Mouse (Mus musculus) midbrain, embryonic 12.5 days (tissue): Measurements from ENCODE around the gene Lman2. TPM values are rescaled to one million over a fixed set of nuclear protein-coding genes. Genes with fewer than 3 reads are reported as not detected.

Experiments used
- ATAC-seq: fragments of 200-750 bp; cut with Nextera tagmentation; 2 replicates; pipeline ENCODE4 v1.8.0; 2017; ENCODE audit warnings: low read depth, moderate TSS enrichment, moderate library complexity; ENCODE audit not compliant: low FRiP score
- H3K27ac ChIP-seq: fragments of 300-500 bp; sonication (generic); replicated peaks from 2 replicates; pipeline ENCODE4 v1.5.1; 2016; ENCODE audit warnings: mild to moderate bottlenecking
- H3K27me3 ChIP-seq: fragments of 300-500 bp; sonication (generic); 2 replicates; pipeline ENCODE4 v1.6.1; 2016; ENCODE audit warnings: mild to moderate bottlenecking
- H3K36me3 ChIP-seq: fragments of 300-500 bp; sonication (generic); 2 replicates; pipeline ENCODE4 v1.6.1; 2016
- H3K4me1 ChIP-seq: fragments of 300-500 bp; sonication (generic); 2 replicates; pipeline ENCODE4 v1.6.1; 2016
- H3K4me2 ChIP-seq: fragments of 300-500 bp; sonication (generic); replicated peaks from 2 replicates; pipeline ENCODE4 v1.6.1; 2016; ENCODE audit warnings: mild to moderate bottlenecking, moderate library complexity
- H3K4me3 ChIP-seq: fragments of 300-500 bp; sonication (generic); 2 replicates; pipeline ENCODE4 v1.5.1; 2016; ENCODE audit warnings: mild to moderate bottlenecking
- H3K9ac ChIP-seq: fragments of 300-500 bp; sonication (generic); replicated peaks from 2 replicates; pipeline ENCODE4 v1.6.1; 2016; ENCODE audit warnings: mild to moderate bottlenecking, moderate library complexity
- H3K9me3 ChIP-seq: fragments of 300-500 bp; sonication (generic); 2 replicates; pipeline ENCODE4 v1.6.1; 2016; ENCODE audit warnings: mild to moderate bottlenecking
- WGBS: fragments of 180-500 bp; shearing (Covaris S2); methylation state at CpG from one replicate; pipeline ENCODE4 v1.1.7; 2016; 5-methylcytosine and 5-hydroxymethylcytosine counted together
- polyA plus RNA-seq: library from polyadenylated mRNA; unstranded; fragments of >200 nt; fragmentation: Nextera tagmentation; extraction: Ambion mirVana; gene quantifications from 2 replicates; pipeline ENCODE4 v1.2.1, GENCODE M21; 2016

Lman2 gene
- polyA plus RNA-seq, 1 experiment from 2014 or later, result 91.8 TPM

DNA sequence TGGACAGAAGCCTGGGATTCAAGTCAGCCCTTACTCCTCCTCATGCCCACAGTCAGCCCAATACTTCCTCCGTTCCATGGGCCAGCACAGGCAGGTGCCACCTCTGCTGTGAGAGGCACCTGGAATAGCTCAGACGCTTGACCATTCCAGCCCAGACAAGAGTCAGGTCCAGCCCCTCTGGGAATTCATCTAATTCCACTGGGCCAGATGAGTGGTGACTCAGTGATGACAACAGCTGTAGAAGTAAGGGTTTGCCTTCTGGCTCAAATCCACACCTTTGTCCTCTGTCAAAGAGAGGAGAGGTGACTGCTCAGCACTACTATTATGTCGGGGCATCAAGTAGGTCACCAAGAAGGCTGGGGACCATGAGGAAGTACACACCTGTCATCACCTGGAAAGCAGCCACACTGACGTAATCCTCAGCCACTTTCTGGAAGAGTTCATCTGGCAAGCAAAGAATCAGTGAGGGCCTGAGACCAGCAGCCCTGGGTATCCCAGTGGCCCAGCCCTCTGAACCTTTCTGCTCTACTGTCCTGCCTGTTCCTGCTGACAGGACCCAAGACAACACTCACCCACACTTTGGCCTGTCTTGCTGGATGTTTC, 42.6 kb downstream of the Lman2 start, which contains the start of gene Prelid1:
Prelid1 (plus strand) TSS at position 570 of the 603 bp plus-strand sequence.
- peak within 1 kb of the TSS; percentile 86 for H3K4me2 ChIP-seq
- peaks cover 34% of the 10 kb centered on the region for H3K4me1 ChIP-seq
- no peak for ATAC-seq
- 83% methylated on average over 4 of the region's 4 CpGs for WGBS
- H3K9ac ChIP-seq, result peak within 1 kb of the TSS; percentile 93
- H3K36me3 ChIP-seq, result peaks cover 69% of the 10 kb centered on the region
- peak within 1 kb of the TSS; percentile 92 for H3K4me3 ChIP-seq
- H3K27ac ChIP-seq, result no peak within 1 kb of the TSS
- no peaks in the 10 kb centered on the region for H3K27me3 ChIP-seq
- H3K9me3 ChIP-seq, result no peaks in the 10 kb centered on the region

GRCm38 (mm10) chr13:55318351-55318750, 44.2 kb downstream of the Lman2 start:
- ATAC-seq, result no peak

DNA sequence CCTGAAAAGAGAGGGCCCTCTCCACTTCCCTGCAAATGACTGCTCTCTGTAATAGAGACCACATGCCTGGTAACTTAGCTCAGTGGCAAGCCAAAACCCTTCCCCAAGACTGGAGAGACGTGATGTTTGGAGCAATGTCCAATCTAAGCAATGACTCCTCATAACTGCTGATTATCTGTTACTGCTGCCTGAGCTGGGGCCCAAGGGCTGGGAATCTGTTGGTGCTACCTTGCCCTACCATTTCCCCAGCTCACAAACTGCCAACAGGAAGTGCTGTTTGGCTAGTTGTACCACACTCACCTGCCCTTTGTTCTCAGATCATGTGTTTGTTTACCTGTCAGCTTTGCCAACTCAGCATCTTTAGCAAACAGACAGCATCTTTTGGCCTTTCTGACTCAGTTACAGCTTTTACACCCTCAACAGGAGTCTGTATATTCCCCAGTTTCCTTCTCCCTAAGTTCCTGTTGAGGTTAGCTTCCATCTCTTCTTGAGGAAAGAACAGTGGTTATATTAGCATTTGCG, 47.6 kb downstream of the Lman2 start:
- peaks cover 95% of the 10 kb centered on the region for H3K36me3 ChIP-seq

More at GRCm38 (mm10) chr13:55318351-55318750, 44.2 kb downstream of the Lman2 start:
- H3K27me3 ChIP-seq, result no peaks in the 10 kb centered on the region
- H3K9ac ChIP-seq, result no peak overlapping the region
- H3K9me3 ChIP-seq, result no peaks in the 10 kb centered on the region
- WGBS, result 76% methylated on average over 3 of the region's 3 CpGs
- peaks cover 25% of the 10 kb centered on the region for H3K4me1 ChIP-seq
- peaks cover 71% of the 10 kb centered on the region for H3K36me3 ChIP-seq
- no peak overlapping the region for H3K4me3 ChIP-seq
- H3K4me2 ChIP-seq, result no peak overlapping the region
- no peak overlapping the region for H3K27ac ChIP-seq

DNA sequence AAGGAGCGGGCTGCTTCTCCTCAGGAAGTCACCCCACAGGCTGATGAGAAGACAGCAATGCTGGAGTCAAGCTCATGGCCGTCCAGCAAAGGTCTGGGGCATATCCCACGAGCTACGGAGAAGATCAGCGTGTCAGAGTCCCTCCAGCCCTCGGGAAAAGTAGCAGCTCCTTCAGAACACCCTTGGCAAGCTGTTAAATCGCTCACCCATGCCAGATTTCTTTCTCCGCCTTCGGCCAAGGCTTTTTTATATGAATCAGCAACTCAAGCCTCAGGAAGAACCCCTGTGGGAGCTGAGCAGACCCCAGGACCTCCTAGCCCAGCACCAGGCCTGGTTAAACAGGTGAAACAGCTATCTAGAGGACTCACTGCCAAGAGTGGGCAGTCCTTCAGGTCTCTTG, 49.5 kb downstream of the Lman2 start:
- ATAC-seq, result no peak
- Histone ChIP-seq H3K4me2 (no peak overlapping the region), H3K9me3 (no peaks in the 10 kb centered on the region), H3K4me1 (no peaks in the 10 kb centered on the region), H3K4me3 (no peak overlapping the region), H3K36me3 (peaks cover 89% of the 10 kb centered on the region), H3K9ac (no peak overlapping the region), H3K27ac (no peak overlapping the region), H3K27me3 (no peaks in the 10 kb centered on the region)
- WGBS, result 90% methylated on average over 9 of the region's 9 CpGs

More for the DNA sequence above, 47.6 kb downstream of the Lman2 start:
- no peak for ATAC-seq
- Histone ChIP-seq H3K9ac (no peak overlapping the region), H3K9me3 (no peaks in the 10 kb centered on the region), H3K4me2 (no peak overlapping the region), H3K4me3 (no peak overlapping the region), H3K4me1 (no peaks in the 10 kb centered on the region), H3K27me3 (no peaks in the 10 kb centered on the region), H3K27ac (no peak overlapping the region)
- 86% methylated on average over 2 of the region's 2 CpGs for WGBS

- Histone ChIP-seq H3K9ac (no peak overlapping the region), H3K27me3 (no peaks in the 10 kb centered on the region), H3K4me2 (no peak overlapping the region), H3K4me3 (no peak overlapping the region), H3K27ac (no peak overlapping the region), H3K4me1 (no peaks in the 10 kb centered on the region), H3K36me3 (peaks cover 89% of the 10 kb centered on the region), H3K9me3 (no peaks in the 10 kb centered on the region)
- ATAC-seq, result no peak
- WGBS, result 95% methylated on average over 8 of the region's 8 CpGs
These were observed 50.5 kb downstream of the Lman2 start for GRCm38 (mm10) chr13:55312028-55312630.

- WGBS, result 87% methylated on average over 5 of the region's 5 CpGs
- no peak for ATAC-seq
- no peaks in the 10 kb centered on the region for H3K9me3 ChIP-seq
- no peaks in the 10 kb centered on the region for H3K27me3 ChIP-seq
- peaks cover 86% of the 10 kb centered on the region for H3K36me3 ChIP-seq
- H3K4me1 ChIP-seq, result no peaks in the 10 kb centered on the region
- no peak overlapping the region for H3K4me2 ChIP-seq
- H3K27ac ChIP-seq, result no peak overlapping the region
- no peak overlapping the region for H3K9ac ChIP-seq
- H3K4me3 ChIP-seq, result no peak overlapping the region
These were observed 61.7 kb downstream of the Lman2 start for GRCm38 (mm10) chr13:55300913-55301312.

DNA sequence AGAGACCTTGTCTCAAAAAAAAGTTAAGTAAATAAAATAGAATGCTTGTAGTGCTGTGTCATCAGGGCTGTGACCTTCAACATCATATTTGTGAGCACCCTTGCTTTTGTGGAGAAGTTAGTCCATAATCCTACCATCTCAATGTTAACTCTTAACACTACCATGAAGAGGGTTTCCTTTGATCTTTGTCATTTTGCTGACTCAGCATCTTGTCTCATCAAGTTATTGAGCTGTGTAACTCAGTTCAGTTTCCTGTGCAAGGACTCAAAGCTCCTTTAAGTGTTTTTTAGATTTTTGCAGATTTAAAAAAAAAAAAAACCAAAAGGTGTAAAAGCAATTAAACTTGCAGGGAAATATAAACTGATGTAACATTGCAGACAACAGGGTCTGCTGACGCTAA, 65.8 kb downstream of the Lman2 start:
- no peak overlapping the region for H3K4me2 ChIP-seq
- no peak overlapping the region for H3K9ac ChIP-seq
- H3K4me1 ChIP-seq, result no peaks in the 10 kb centered on the region
- no peak for ATAC-seq
- no peak overlapping the region for H3K4me3 ChIP-seq
- 87% methylated on average over 1 of the region's 1 CpGs for WGBS
- H3K27me3 ChIP-seq, result no peaks in the 10 kb centered on the region
- H3K27ac ChIP-seq, result no peak overlapping the region
- H3K36me3 ChIP-seq, result peaks cover 88% of the 10 kb centered on the region
- no peaks in the 10 kb centered on the region for H3K9me3 ChIP-seq

Other genes starting within 250 kb of the Lman2 start
- not detected in 2 replicates for gene Gm17617, start 229.2 kb downstream of the Lman2 start, polyA plus RNA-seq
- gene Fgfr4, start 210.1 kb downstream of the Lman2 start, polyA plus RNA-seq, result 0.37 and 0.70 TPM in 2 replicates
- gene Nsd1, start 153.0 kb downstream of the Lman2 start, polyA plus RNA-seq, result 81.7 and 83.6 TPM in 2 replicates
- 317 and 349 TPM in 2 replicates for gene Prelid1, start 42.3 kb downstream of the Lman2 start, polyA plus RNA-seq
- 99.6 and 111 TPM in 2 replicates for gene Rab24, start 40.8 kb downstream of the Lman2 start, polyA plus RNA-seq
- gene Mxd3, start 33.0 kb downstream of the Lman2 start, polyA plus RNA-seq, result 28.7 and 32.1 TPM in 2 replicates
- 0.47 and 0.59 TPM in 2 replicates for gene Rgs14, start 6.9 kb upstream of the Lman2 start, polyA plus RNA-seq
- 0.06 TPM in 1 of 2 replicates, not detected in the other for gene Slc34a1, start 35.4 kb upstream of the Lman2 start, polyA plus RNA-seq
- gene Pfn3, start 52.4 kb upstream of the Lman2 start, polyA plus RNA-seq, result not detected in 2 replicates
- gene F12, start 64.0 kb upstream of the Lman2 start, polyA plus RNA-seq, result not detected in 2 replicates
- 53.1 and 58.5 TPM in 2 replicates for gene Grk6, start 82.3 kb upstream of the Lman2 start, polyA plus RNA-seq
- 2.0 and 2.3 TPM in 2 replicates for gene Prr7, start 101.5 kb upstream of the Lman2 start, polyA plus RNA-seq
- gene Dbn1, start 125.3 kb upstream of the Lman2 start, polyA plus RNA-seq, result 558 and 585 TPM in 2 replicates
- 140 and 156 TPM in 2 replicates for gene Pdlim7, start 150.9 kb upstream of the Lman2 start, polyA plus RNA-seq
- gene Dok3, start 166.5 kb upstream of the Lman2 start, polyA plus RNA-seq, result 2.9 and 4.6 TPM in 2 replicates
- 64.6 and 73.4 TPM in 2 replicates for gene Ddx41, start 173.9 kb upstream of the Lman2 start, polyA plus RNA-seq
- 67.2 and 67.7 TPM in 2 replicates for gene Fam193b, start 208.3 kb upstream of the Lman2 start, polyA plus RNA-seq
- gene Tmed9, start 210.9 kb upstream of the Lman2 start, polyA plus RNA-seq, result 105 and 108 TPM in 2 replicates
- gene B4galt7, start 237.1 kb upstream of the Lman2 start, polyA plus RNA-seq, result 40.4 and 41.9 TPM in 2 replicates